Mouse (Mus musculus): ENCODE results near the gene Lrrc2.

GRCm38 (mm10) chr9:110946548-110947044, 4.7 kb upstream of the Lrrc2 start:
- no peak for TF ChIP-seq HCFC1 (IDR thresholded peaks at IDR 0.05; ENCODE audit: borderline replicate concordance, insufficient read depth, low read length)
- TF ChIP-seq ZNF384 (IDR thresholded peaks at IDR 0.05; ENCODE audit: low read depth, low read length), result no peak
- no peak for TF ChIP-seq MAFK (IDR thresholded peaks at IDR 0.05; ENCODE audit: insufficient read depth, low read depth, low read length)
- no peak for TF ChIP-seq ZC3H11A (IDR thresholded peaks at IDR 0.05; ENCODE audit: borderline replicate concordance, low read depth, low read length)
- TF ChIP-seq CHD2 (IDR thresholded peaks at IDR 0.05; ENCODE audit: low read depth, low read length), result no peak

All from ES-E14 (cell line).